Mouse (Mus musculus) kidney, adult 8-10 months (tissue): ENCODE results near the gene Col28a1.

Experiments
- DNase-seq, 2 experiments: peaks; one replicate each; pipeline ENCODE4 v3.0.0; 2022

Col28a1 gene

GRCm38 (mm10) chr6:8105870-8106706 is 86.3 kb downstream of the Col28a1 start:
- no peak for DNase-seq

- DNase-seq = no peak
Measured at GRCm38 (mm10) chr6:8101224-8101623, 91.2 kb downstream of the Col28a1 start.

GRCm38 (mm10) chr6:8095856-8096255 is 96.6 kb downstream of the Col28a1 start:
- DNase-seq = no peak

- DNase-seq = no peak
Measured at GRCm38 (mm10) chr6:8094160-8094953, 98.1 kb downstream of the Col28a1 start.

GRCm38 (mm10) chr6:8093556-8093955 is 98.9 kb downstream of the Col28a1 start:
- no peak for DNase-seq

GRCm38 (mm10) chr6:8086847-8087246 is 105.6 kb downstream of the Col28a1 start:
- DNase-seq = peak in 1 of 2 experiments; percentile 18

GRCm38 (mm10) chr6:8084806-8085205 is 107.6 kb downstream of the Col28a1 start:
- no peak for DNase-seq

GRCm38 (mm10) chr6:8083196-8083595 is 109.2 kb downstream of the Col28a1 start:
- no peak for DNase-seq

- peak in 1 of 2 experiments; percentile 5 for DNase-seq
Measured at GRCm38 (mm10) chr6:8077572-8078146, 114.8 kb downstream of the Col28a1 start.

GRCm38 (mm10) chr6:8074914-8075313 is 117.5 kb downstream of the Col28a1 start:
- no peak for DNase-seq

GRCm38 (mm10) chr6:8068979-8069378 is 123.4 kb downstream of the Col28a1 start:
- no peak for DNase-seq

GRCm38 (mm10) chr6:8068394-8068793 is 124.0 kb downstream of the Col28a1 start:
- DNase-seq = no peak

GRCm38 (mm10) chr6:8067124-8067523 is 125.3 kb downstream of the Col28a1 start:
- DNase-seq = no peak

- DNase-seq = peak; percentile 21 to 64
Measured at GRCm38 (mm10) chr6:8066208-8066607, 126.2 kb downstream of the Col28a1 start.

GRCm38 (mm10) chr6:8059199-8059598 is 133.2 kb downstream of the Col28a1 start:
- DNase-seq = no peak

- no peak for DNase-seq
Measured at GRCm38 (mm10) chr6:8048216-8048615, 144.2 kb downstream of the Col28a1 start.

GRCm38 (mm10) chr6:8046446-8046845 is 146.0 kb downstream of the Col28a1 start:
- peak; percentile 11 to 56 for DNase-seq

- DNase-seq = no peak
Measured at GRCm38 (mm10) chr6:8045825-8046224, 146.6 kb downstream of the Col28a1 start.

- no peak for DNase-seq
Measured at GRCm38 (mm10) chr6:8028711-8029110, 163.7 kb downstream of the Col28a1 start.

- no peak for DNase-seq
Measured at GRCm38 (mm10) chr6:8025332-8026129, 166.9 kb downstream of the Col28a1 start.

GRCm38 (mm10) chr6:8023527-8023926 is 168.9 kb downstream of the Col28a1 start:
- no peak for DNase-seq

- no peak for DNase-seq
Measured at GRCm38 (mm10) chr6:7994736-7995135, 197.7 kb downstream of the Col28a1 start.

- peak; percentile 19 to 38 for DNase-seq
Measured at GRCm38 (mm10) chr6:7983646-7983979, 208.8 kb downstream of the Col28a1 start.
